Mouse (Mus musculus) hindbrain, embryonic 14.5 days (tissue): Measurements from ENCODE around the gene Stmnd1. TPM values are rescaled to one million over a fixed set of nuclear protein-coding genes. Genes with fewer than 3 reads are reported as not detected.
A peak's percentile ranks its signal among the peaks of the same experiment; 100 is the strongest.

ENCODE experiments used
- ATAC-seq: fragments of 200-750 bp; cut with Nextera tagmentation; 2 replicates; pipeline ENCODE4 v1.8.0; 2017; ENCODE audit warnings: moderate number of reproducible peaks, mild to moderate bottlenecking, moderate TSS enrichment, moderate library complexity; ENCODE audit not compliant: low FRiP score
- DNase-seq: peaks from one replicate; pipeline ENCODE4 v3.0.0-alpha.2; 2015; ENCODE audit warnings: low spot score
- H3K27ac ChIP-seq: fragments of 300-500 bp; sonication (generic); 2 replicates; pipeline ENCODE4 v1.5.1; 2014; ENCODE audit warnings: mild to moderate bottlenecking, moderate library complexity
- H3K27me3 ChIP-seq: fragments of 300-500 bp; sonication (generic); 2 replicates; pipeline ENCODE4 v1.6.1; 2014; ENCODE audit warnings: mild to moderate bottlenecking, low read length, mixed read lengths; ENCODE audit not compliant: control insufficient read depth, insufficient read depth
- H3K36me3 ChIP-seq: fragments of 300-500 bp; sonication (generic); replicated peaks from 2 replicates; pipeline ENCODE4 v1.6.1; 2014; ENCODE audit not compliant: control insufficient read depth, insufficient read depth
- H3K4me1 ChIP-seq: fragments of 300-500 bp; sonication (generic); replicated peaks from 2 replicates; pipeline ENCODE4 v1.6.1; 2014; ENCODE audit warnings: antibody characterized with exemption, low read length, mixed read lengths; ENCODE audit not compliant: control insufficient read depth, insufficient read depth
- H3K4me2 ChIP-seq: fragments of 300-500 bp; sonication (generic); replicated peaks from 2 replicates; pipeline ENCODE4 v1.6.1; 2014; ENCODE audit warnings: mild to moderate bottlenecking, moderate library complexity
- H3K4me3 ChIP-seq: fragments of 300-500 bp; sonication (generic); replicated peaks from 2 replicates; pipeline ENCODE4 v1.5.1; 2014; ENCODE audit warnings: mild to moderate bottlenecking, low read length
- H3K9ac ChIP-seq: fragments of 300-500 bp; sonication (generic); 2 replicates; pipeline ENCODE4 v1.6.1; 2014
- H3K9me3 ChIP-seq: fragments of 300-500 bp; sonication (generic); 2 replicates; pipeline ENCODE4 v1.6.1; 2016; ENCODE audit warnings: low read length; ENCODE audit not compliant: control insufficient read depth
- WGBS: fragments of 180-500 bp; shearing (Covaris S2); extraction: QIAGEN DNeasy Blood & Tissue Kit; methylation state at CpG from one replicate; pipeline ENCODE4 v1.1.7; 2014; 5-methylcytosine and 5-hydroxymethylcytosine counted together
- polyA plus RNA-seq: library from polyadenylated mRNA; unstranded; fragments of >200 nt; fragmentation: Nextera tagmentation; extraction: Ambion mirVana; gene quantifications from 2 replicates; pipeline ENCODE4 v1.2.1, GENCODE M21; 2014

Gene Stmnd1
- polyA plus RNA-seq, 1 experiment from 2014 or later: 0.15 TPM

DNA sequence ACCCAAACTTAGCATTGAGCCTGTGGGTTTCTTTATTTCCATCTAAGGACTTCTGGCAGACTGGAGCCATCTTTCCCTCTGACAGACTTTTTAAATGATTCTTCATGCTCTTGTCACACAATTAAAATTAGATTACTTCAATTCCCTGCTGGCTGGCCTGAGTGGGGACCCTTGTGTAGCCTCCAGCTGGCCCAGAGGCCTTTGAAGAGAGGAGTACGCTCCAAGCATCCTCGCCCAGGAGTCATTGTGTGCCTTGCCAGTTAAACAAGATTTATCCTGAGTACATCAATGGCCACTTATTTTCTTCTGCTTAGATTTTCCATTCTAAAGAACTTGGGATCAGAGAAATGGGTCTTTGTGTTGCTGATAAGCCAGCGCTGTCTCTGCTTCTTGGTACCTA, 76.1 kb downstream of the Stmnd1 start:
- ATAC-seq (peak; percentile 73; the same call in 1 of the 2 replicates), DNase-seq (no peak)
- no peaks in the 10 kb centered on the region for H3K9me3 ChIP-seq
- H3K4me2 ChIP-seq: no peak overlapping the region
- H3K36me3 ChIP-seq: no peaks in the 10 kb centered on the region
- no peaks in the 10 kb centered on the region for H3K4me1 ChIP-seq
- H3K4me3 ChIP-seq: no peak overlapping the region
- 50% methylated on average over 3 of the region's 3 CpGs for WGBS
- peak overlapping the region; percentile 39 for H3K27ac ChIP-seq
- no peaks in the 10 kb centered on the region for H3K27me3 ChIP-seq
- H3K9ac ChIP-seq: no peak overlapping the region

Other genes with a start within 250 kb of the Stmnd1 start
- 2.7 TPM in 2 replicates for gene Rbm24, start 144.7 kb downstream of the Stmnd1 start, polyA plus RNA-seq
- gene Cap2, start 228.1 kb downstream of the Stmnd1 start, polyA plus RNA-seq: 7.3 and 8.8 TPM in 2 replicates